Mouse (Mus musculus): Measurements from ENCODE around the gene Osbpl3.

Osbpl3 gene

DNA sequence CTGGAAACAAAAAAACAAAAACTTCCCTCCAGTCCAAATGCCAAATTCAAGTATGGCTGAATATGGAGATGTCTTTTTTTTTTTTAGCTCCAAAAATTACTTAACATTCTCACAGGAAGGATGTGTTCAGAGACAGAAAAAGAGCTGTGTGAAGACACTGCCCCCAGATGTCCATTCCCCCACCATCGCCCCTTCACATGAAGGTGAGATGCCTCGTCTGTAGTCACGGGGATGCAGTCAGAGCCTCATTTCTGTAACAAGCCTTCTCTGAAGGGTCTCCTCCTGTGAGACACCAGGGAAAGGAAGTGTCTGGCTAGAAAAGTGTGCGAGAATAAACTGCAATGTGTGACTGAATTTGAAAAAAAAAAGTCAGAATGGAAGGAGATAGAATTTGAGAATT is 53.1 kb downstream of the Osbpl3 start:
- DNase-seq (ENCODE audit: low spot score) = peak; percentile 40

DNA sequence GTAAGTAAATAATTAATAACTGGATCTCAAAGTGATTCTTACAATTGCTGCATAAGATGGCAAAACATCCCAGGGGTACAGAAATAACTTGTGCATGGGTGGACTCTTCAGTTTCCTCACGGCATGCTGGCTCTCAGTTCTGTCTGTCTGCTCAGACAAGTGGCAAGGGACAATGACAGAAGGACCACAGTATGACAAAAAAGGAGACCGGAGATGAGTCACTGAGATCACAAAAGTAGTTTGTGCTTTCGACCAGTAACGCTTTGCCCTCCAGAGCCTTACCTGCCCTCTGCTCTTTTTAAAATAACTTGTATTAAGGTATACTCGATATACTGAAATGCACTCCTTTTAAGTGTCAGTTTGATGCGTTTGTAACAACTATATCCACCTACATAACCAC is 55.8 kb downstream of the Osbpl3 start:
- no peak for DNase-seq (ENCODE audit: low spot score)

DNA sequence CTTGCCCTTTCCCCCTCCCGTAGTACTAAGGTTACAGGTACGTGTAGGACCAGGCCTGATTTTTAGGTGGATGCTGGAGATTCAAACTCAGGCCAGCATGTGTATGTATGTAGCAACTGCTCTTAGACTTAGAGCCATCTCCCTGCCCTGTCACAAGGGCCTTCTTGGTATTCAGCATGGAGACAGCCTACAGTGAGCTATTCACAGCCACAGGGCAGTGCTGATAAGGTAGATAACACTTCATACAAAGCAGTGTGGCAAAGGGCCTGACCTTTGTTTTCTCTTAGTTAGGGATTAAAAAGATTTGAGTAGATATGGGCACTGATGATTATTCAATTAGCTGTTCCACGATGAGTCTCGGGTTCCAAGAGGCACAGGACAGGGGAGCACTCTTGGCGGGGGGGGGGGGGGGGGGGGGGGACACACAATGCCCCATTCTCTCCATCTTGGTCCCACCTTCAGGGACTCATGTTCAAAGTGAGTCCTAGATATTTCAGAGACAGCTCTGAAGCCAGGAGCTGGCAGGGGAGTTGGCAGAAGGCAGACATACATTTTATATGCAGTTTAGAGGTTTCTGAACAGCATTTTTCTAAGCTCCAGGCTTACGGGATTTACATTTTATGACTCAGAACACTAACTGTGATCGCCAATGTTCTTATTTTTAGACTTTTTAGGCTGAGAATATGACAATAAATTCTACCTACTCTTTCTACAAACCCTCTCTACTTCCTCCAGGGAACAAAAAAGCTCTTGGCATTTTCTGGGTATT is 56.4 kb downstream of the Osbpl3 start:
- no peak for DNase-seq (ENCODE audit: low spot score)

GRCm38 (mm10) chr6:50398324-50398723 is 57.7 kb downstream of the Osbpl3 start:
- DNase-seq (ENCODE audit: low spot score) = no peak

- DNase-seq (ENCODE audit: low spot score) = no peak
Measured at GRCm38 (mm10) chr6:50397116-50397515, 58.9 kb downstream of the Osbpl3 start.

DNA sequence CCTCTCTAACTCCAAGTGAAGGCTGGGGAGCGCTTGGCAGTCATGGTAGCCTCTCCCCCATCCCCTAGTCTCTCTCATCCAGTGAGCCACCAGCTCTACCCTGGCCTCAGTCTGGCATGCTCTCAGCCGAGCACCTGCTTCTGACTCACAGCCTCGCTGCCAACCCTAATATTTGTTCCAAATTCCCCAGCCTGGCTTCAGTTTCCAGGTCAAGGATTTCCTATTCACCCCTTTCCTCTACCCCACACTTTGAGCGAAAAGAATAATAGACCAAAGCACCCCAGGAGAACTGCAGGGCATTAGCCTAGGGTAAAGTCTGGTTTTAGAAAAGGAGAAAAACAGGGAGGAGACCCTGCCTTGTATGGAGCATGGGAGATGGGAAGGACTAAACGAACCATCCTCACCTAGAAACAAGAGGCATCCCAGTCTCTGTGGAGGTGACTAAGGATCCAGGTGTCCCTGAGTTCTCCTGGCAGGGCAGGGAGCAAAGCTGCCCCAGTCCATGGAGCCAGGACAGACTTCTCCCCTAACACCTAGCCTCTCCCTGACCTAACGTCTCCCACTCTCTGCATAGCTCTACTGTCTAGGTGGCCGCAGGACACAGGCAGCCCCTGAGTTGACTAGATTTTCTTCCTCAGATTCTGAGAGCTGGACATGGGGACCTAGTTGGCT is 60.2 kb downstream of the Osbpl3 start:
- no peak for DNase-seq (ENCODE audit: low spot score)

DNA sequence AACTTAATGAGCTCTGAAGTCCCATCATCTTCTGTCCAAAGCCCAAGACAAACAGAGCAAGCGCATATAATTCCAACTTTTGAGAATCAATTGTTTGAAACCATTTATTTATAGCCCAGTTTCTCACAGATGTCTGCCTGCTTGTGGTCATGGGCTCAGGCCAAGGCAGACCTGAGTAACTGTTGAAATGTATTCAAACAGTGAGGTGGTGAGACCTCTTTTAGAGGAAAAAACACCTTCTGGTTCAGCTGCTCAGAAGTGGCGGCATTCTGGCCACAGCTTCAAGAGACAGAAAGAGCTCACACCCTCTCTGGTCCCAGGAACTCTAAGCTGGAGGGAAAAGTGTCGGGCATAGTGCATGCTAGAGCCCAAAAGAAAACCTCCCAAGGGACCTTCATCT is 61.6 kb downstream of the Osbpl3 start:
- DNase-seq (ENCODE audit: low spot score) = no peak

GRCm38 (mm10) chr6:50393960-50394359 is 62.0 kb downstream of the Osbpl3 start:
- no peak for DNase-seq (ENCODE audit: low spot score)

DNA sequence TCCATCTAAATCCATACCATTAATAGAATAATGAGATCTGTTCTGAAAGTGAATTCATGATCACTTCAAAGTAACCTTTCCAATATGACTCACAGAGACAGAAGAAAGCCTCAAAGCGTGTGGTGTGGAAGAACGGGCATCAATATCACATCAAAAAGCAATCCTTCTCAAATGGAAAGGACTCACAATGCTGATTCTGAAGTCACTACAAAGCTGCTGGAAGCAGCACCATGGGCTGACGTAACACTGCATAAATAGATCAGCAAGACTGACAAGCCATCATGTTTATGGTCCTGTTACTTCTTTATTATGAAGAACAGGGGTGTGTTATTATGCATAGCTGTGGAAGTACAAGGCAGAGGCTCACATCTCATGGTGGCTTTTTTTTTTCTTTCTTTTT is 64.0 kb downstream of the Osbpl3 start:
- no peak for DNase-seq (ENCODE audit: low spot score)

DNA sequence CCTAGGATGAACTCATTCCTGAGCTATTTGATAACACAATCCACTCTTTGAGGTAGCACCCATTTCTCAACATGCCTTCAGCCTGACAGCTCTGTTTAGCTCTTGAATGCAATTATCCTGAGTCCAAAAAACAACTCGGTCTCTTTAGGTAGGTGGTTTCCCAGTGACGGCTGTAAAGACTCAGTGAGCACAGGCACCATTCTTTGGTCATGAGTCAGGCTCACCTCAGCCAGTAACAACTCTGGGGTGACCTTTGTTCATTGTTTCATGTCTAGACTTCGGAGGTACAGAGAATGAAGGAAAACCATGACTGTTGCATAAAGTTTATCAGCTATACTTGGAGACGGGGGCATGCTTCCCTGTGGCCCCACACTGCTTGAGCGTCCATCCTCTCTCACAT is 65.7 kb downstream of the Osbpl3 start:
- no peak for DNase-seq (ENCODE audit: low spot score)

DNA sequence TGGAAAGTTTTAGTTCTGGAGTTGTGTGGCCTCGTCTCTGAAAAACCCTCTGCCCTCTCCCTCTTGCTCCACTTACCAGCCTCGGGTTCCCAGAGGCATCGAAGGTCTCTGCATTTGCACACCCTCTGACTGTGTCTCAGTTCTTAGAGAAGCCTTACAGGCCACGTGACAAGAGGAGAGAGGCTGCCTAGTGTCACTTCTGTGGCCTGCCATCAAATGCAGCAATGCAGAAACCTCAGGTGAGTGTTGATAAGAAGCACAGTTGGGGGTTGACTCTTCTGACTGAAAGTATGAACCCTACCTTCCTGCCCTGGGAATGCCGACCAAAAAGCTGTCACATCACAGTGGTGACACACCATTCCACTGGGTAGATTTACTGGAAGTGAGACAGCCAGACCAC is 68.4 kb downstream of the Osbpl3 start:
- DNase-seq (ENCODE audit: low spot score) = no peak

- DNase-seq (ENCODE audit: low spot score) = no peak
Measured at GRCm38 (mm10) chr6:50386497-50386896, 69.5 kb downstream of the Osbpl3 start.

- DNase-seq (ENCODE audit: low spot score) = no peak
Measured at GRCm38 (mm10) chr6:50385451-50386013, 70.5 kb downstream of the Osbpl3 start.

DNA sequence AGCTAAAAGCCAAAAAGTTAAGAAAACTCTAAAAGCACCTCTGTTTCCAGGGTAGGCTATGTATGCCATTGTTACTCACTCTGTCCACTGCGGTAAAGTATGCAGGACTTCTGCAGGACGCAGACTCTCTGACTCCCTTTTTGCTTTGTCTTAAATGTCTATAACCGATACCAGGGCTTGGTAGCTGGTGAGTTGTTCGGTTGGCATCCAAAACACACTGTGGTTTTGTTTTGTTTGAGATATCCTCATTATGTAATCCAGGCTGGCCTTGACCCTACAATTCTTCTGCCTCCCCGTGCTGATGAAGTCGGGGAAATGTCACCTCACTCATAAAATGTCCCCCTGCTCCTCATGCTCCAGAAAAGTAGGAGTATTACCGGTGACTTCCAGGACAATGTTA is 73.3 kb downstream of the Osbpl3 start:
- DNase-seq (ENCODE audit: low spot score) = no peak

DNA sequence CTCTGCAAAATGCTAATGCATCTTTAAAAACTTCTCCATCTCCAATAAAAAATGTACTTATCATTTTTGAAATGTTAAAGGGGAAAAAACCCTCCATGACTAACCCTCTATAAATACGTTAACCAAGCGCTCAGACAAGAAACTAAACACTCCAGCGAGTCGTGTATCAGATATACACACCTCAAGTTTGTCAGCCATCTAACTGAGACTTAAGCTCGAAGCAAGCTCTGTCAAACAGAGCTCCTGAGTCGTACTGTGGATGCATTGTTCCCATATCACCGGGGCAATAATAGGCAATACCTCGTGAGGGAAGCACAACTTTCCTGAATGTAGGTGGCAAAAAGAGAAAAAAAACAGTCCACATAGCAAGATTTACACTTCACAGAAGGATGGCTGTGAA is 73.8 kb downstream of the Osbpl3 start:
- no peak for DNase-seq (ENCODE audit: low spot score)

- DNase-seq (ENCODE audit: low spot score) = no peak
Measured at GRCm38 (mm10) chr6:50381504-50382091, 74.4 kb downstream of the Osbpl3 start.

GRCm38 (mm10) chr6:50379740-50380139 is 76.3 kb downstream of the Osbpl3 start:
- DNase-seq (ENCODE audit: low spot score) = no peak

DNA sequence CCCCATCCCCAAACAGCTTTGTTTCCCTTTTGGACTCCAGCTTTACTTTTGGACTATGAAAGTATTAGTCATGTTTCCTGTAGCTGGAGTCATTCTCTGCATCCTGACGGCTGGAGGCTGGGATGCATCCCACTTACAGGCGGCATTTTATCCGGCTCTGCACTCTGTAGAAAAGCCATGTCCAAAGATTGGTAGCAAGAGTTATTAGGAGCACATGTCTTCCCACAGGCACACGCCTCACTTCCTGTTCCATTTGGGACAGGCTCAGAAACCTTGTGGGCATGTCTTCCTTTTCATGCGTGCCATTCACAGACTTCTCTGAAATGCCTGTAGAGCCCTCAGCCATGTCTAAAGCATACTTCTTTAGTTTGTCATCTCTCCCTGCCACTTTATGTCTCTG is 76.9 kb downstream of the Osbpl3 start:
- DNase-seq (ENCODE audit: low spot score) = no peak

DNA sequence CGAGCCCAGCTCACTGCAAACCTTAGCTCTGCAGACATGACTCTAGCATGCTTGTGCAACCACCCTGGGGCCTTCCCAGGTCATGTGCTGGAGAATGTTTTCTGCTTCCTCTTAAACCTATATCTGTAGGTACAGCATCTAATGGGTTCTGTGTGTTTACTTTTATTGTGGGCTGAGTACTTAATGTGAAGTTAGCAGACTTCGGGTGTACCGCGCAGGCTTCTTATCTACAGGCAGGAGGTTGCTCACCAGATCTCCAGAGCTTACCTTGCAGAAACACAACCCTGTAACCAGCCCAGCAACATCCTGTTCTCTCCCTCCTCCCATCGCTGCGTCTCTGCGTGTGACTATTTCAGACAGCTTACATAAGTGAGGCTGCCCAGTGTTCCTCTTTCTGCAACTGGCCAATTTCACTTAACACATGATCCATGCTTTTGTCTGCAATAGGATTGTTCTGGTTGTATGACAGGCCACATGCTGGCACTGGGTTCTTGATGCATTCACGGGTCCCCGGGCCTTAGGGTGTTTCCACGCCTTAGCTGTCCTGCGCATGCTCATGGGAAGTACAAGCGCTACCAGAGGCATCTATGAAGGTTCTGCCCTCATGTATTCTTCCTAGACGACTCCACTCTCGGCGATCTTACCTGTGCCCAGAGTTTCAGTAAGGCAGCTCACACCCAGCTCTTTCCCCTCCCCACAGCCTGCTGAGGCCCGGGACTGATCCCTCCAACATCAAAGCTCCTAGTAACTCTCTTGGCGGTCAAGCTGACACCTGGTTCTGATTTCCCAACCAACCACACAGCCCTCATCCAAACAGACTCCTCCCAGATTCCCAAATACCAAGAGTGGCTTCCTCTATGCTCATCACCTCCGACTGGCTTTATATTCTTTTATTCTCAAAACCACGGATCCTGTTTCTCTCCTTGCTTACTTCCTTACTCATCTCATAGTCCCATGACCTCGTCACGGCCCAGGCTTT is 78.0 kb downstream of the Osbpl3 start:
- no peak for DNase-seq (ENCODE audit: low spot score)

GRCm38 (mm10) chr6:50376684-50377083 is 79.3 kb downstream of the Osbpl3 start:
- no peak for DNase-seq (ENCODE audit: low spot score)

GRCm38 (mm10) chr6:50372516-50373424 is 83.2 kb downstream of the Osbpl3 start:
- DNase-seq (ENCODE audit: low spot score) = no peak
